Comparison of ENCODE assay signal across 7 mouse cellular contexts in genomic region chr2:164823181-164823585, GRCm38 (mm10). TPM values are rescaled to one million over a fixed set of nuclear protein-coding genes. Genes with fewer than 3 reads are reported as not detected.
A peak's percentile ranks its signal among the peaks of the same experiment; 100 is the strongest.
DNase-seq lines count a peak whose midpoint lies in the region; ATAC-seq and TF ChIP-seq lines count a peak whose summit lies in the region.

No protein-coding gene starts in this region.

- H3K4me3 ChIP-seq in left cerebral cortex, adult 2 months: peak overlapping the region; percentile 68
- H3K4me3 ChIP-seq in liver, embryonic 13.5 days (replicated peaks): peak overlapping the region; percentile 72
- peak overlapping the region; percentile 55 for H3K4me3 ChIP-seq in olfactory bulb, adult 2 months (ENCODE audit: insufficient read depth, low read depth, low read length)

- no peak for TF ChIP-seq POLR2A in brain, embryonic 14.5 days (IDR thresholded peaks at IDR 0.05; ENCODE audit: borderline replicate concordance, extremely low read depth, insufficient read depth, insufficient read length, poor library complexity, severe bottlenecking)
- TF ChIP-seq POLR2A in olfactory bulb, adult 2 months (IDR thresholded peaks at IDR 0.05; ENCODE audit: insufficient read depth, low read depth, low read length): no peak

- H3K4me2 ChIP-seq in liver, embryonic 13.5 days: peak overlapping the region; percentile 84

- H3K9ac ChIP-seq in liver, embryonic 13.5 days: peak overlapping the region; percentile 79

- H3K36me3 ChIP-seq in liver, embryonic 13.5 days: peaks cover 51% of the 10 kb centered on the region

- no peaks in the 10 kb centered on the region for H3K27me3 ChIP-seq in liver, embryonic 13.5 days

- peaks cover 39% of the 10 kb centered on the region for H3K4me1 ChIP-seq in liver, embryonic 13.5 days (replicated peaks)
- peaks cover 25% of the 10 kb centered on the region for H3K4me1 ChIP-seq in olfactory bulb, adult 2 months (ENCODE audit: control insufficient read depth, insufficient read depth, low read length)

- no peaks in the 10 kb centered on the region for H3K9me3 ChIP-seq in liver, embryonic 13.5 days (replicated peaks)

- peak; percentile 35 for ATAC-seq in liver, embryonic 13.5 days (ENCODE audit: low read depth)

- H3K27ac ChIP-seq in left cerebral cortex, adult 2 months: peak overlapping the region; percentile 96
- peak overlapping the region; percentile 66 for H3K27ac ChIP-seq in liver, embryonic 13.5 days
- H3K27ac ChIP-seq in olfactory bulb, adult 2 months (ENCODE audit: insufficient read depth, low read depth, low read length): peak overlapping the region; percentile 40

- intact Hi-C loops in left cerebral cortex, adult 2 months (cut with DNase I): loop anchor here (2.0 kb wide), 1 partner anchor 18 kb away; the partner anchor contains the start of genes Acot8 and Zswim3
- intact Hi-C loops in gastrocnemius, postnatal 36 days (cut with DNase I): loop anchor here (10.0 kb wide), 1 partner anchor 212 kb away; the partner anchor contains the start of gene Ncoa5

- peak in 1 of 2 experiments; percentile 41 for DNase-seq in left cerebral cortex, adult 2 months (ENCODE audit: extremely low spot score in 1 of 2, low spot score in 2 of 2)
- no peak for DNase-seq in left cerebral cortex, adult 11 months (ENCODE audit: low spot score)
- DNase-seq in brain, embryonic 14.5 days (ENCODE audit: low read depth): peak; percentile 79
- peak; percentile 49 for DNase-seq in forelimb bud, embryonic 11.5 days (ENCODE audit: low read depth, low spot score)
- DNase-seq in liver, embryonic 13.5 days: peak; percentile 42
- DNase-seq in gastrocnemius, postnatal 36 days: no peak

- WGBS in liver, embryonic 13.5 days (ENCODE audit: insufficient replicate concordance): 1% methylated on average over 10 of the region's 10 CpGs
- WGBS in olfactory bulb, adult 2 months: under 1% methylated on average over 10 of the region's 10 CpGs

- TF ChIP-seq CTCF in left cerebral cortex, adult 2 months (IDR thresholded peaks at IDR 0.05): peak; percentile 17; the same call in 1 of the 2 replicates
- TF ChIP-seq CTCF in brain, embryonic 14.5 days (IDR thresholded peaks at IDR 0.05; ENCODE audit: borderline replicate concordance, extremely low read depth, insufficient read depth, insufficient read length): no peak
- TF ChIP-seq CTCF in olfactory bulb, adult 2 months (IDR thresholded peaks at IDR 0.05; ENCODE audit: insufficient read depth, low read depth, low read length): no peak

RNA-seq across cellular contexts. Expression of gene Zswim1, which starts 0.7 kb away (rescaled TPM):
- total RNA-seq in left cerebral cortex, adult 2 months (2021): 10 to 100 TPM; 21.7 to 22.7 TPM
- 12.1 and 17.6 TPM in 2 replicates for polyA plus RNA-seq in brain, embryonic 14.5 days (2012; rRNA removed)
- 6.2 and 6.9 TPM in 2 replicates for polyA plus RNA-seq in liver, embryonic 13.5 days (2015; fragmentation: Nextera tagmentation; extraction: Ambion mirVana)
- polyA plus RNA-seq in olfactory bulb, adult 2 months (2012; ENCODE audit: insufficient read depth, insufficient read length, low replicate concordance, missing spikeins): not detected in 2 replicates
- 1 to 10 TPM; 3.0 to 4.6 TPM for total RNA-seq in gastrocnemius, postnatal 36 days (2021)

RNA-seq across cellular contexts. Expression of gene Spata25, which starts 5.2 kb away (rescaled TPM):
- total RNA-seq in left cerebral cortex, adult 2 months (2021): under 1 TPM; 0.45 to 0.58 TPM
- polyA plus RNA-seq in brain, embryonic 14.5 days (2012; rRNA removed): not detected in 2 replicates
- not detected in 2 replicates for polyA plus RNA-seq in liver, embryonic 13.5 days (2015; fragmentation: Nextera tagmentation; extraction: Ambion mirVana)
- not detected in 2 replicates for polyA plus RNA-seq in olfactory bulb, adult 2 months (2012; ENCODE audit: insufficient read depth, insufficient read length, low replicate concordance, missing spikeins)
- total RNA-seq in gastrocnemius, postnatal 36 days (2021): under 1 TPM in 1 of 2 experiments, not detected in 1; 0.36 TPM

RNA-seq across cellular contexts. Expression of gene Ctsa, which starts 9.5 kb away (rescaled TPM):
- total RNA-seq in left cerebral cortex, adult 2 months (2021): 10 to 100 TPM; 89.5 to 96.2 TPM
- 125 and 165 TPM in 2 replicates for polyA plus RNA-seq in brain, embryonic 14.5 days (2012; rRNA removed)
- polyA plus RNA-seq in liver, embryonic 13.5 days (2015; fragmentation: Nextera tagmentation; extraction: Ambion mirVana): 65.4 and 69.2 TPM in 2 replicates
- not detected in 2 replicates for polyA plus RNA-seq in olfactory bulb, adult 2 months (2012; ENCODE audit: insufficient read depth, insufficient read length, low replicate concordance, missing spikeins)
- total RNA-seq in gastrocnemius, postnatal 36 days (2021): 10 to 100 TPM; 45.6 to 49.4 TPM

RNA-seq across cellular contexts. Expression of gene Neurl2, which starts 10.1 kb away (rescaled TPM):
- total RNA-seq in left cerebral cortex, adult 2 months (2021): 1 to 10 TPM; 3.9 to 5.3 TPM
- polyA plus RNA-seq in brain, embryonic 14.5 days (2012; rRNA removed): 5.1 and 7.0 TPM in 2 replicates
- 2.4 and 2.5 TPM in 2 replicates for polyA plus RNA-seq in liver, embryonic 13.5 days (2015; fragmentation: Nextera tagmentation; extraction: Ambion mirVana)
- polyA plus RNA-seq in olfactory bulb, adult 2 months (2012; ENCODE audit: insufficient read depth, insufficient read length, low replicate concordance, missing spikeins): not detected in 2 replicates
- total RNA-seq in gastrocnemius, postnatal 36 days (2021): 10 to 100 TPM; 35.8 to 36.3 TPM

RNA-seq across cellular contexts. Expression of gene Zswim3, which starts 18.3 kb away (rescaled TPM):
- total RNA-seq in left cerebral cortex, adult 2 months (2021): 1 to 10 TPM; 8.6 to 9.0 TPM
- polyA plus RNA-seq in brain, embryonic 14.5 days (2012; rRNA removed): 8.5 and 10.1 TPM in 2 replicates
- polyA plus RNA-seq in liver, embryonic 13.5 days (2015; fragmentation: Nextera tagmentation; extraction: Ambion mirVana): 4.3 and 5.1 TPM in 2 replicates
- not detected in 2 replicates for polyA plus RNA-seq in olfactory bulb, adult 2 months (2012; ENCODE audit: insufficient read depth, insufficient read length, low replicate concordance, missing spikeins)
- total RNA-seq in gastrocnemius, postnatal 36 days (2021): 1 to 10 TPM; 1.2 TPM

Comparison
In these comparisons a context has a peak if more than half of its experiments do, and no peak if none do; other contexts are left out.
1. DNase-seq: peak in brain, embryonic 14.5 days (single experiment), forelimb bud, embryonic 11.5 days (single experiment) and liver, embryonic 13.5 days (single experiment); none in left cerebral cortex, adult 11 months (single experiment) and gastrocnemius, postnatal 36 days (0 of 2).
2. H3K27ac ChIP-seq: peak in every context shown above with its lines; median percentile 96 in left cerebral cortex, adult 2 months; 66 in liver, embryonic 13.5 days; 40 in olfactory bulb, adult 2 months.
3. Peak in every context shown above with its lines, with median percentiles within 50 percentile points of each other: H3K4me3 ChIP-seq.